Mouse (Mus musculus) T-helper 2 cell (primary cell): ENCODE measurements around the gene Glb1l.

Experiments
- in situ Hi-C: fragments of 300-600 bp; cut with MboI, MseI; formaldehyde crosslinking; loops from one replicate; pipeline ENCODE4 v1.15.1; 2025; ENCODE audit warnings: high pct_unique_total_duplicates

Gene Glb1l

GRCm38 (mm10) chr1:75231664-75232152 is 21.1 kb upstream of the Glb1l start, which contains the start of gene A630095N17Rik:
Gene A630095N17Rik, minus strand, starts transcription at chr1:75232102.
- in situ Hi-C loops: no loop called here

DNA sequence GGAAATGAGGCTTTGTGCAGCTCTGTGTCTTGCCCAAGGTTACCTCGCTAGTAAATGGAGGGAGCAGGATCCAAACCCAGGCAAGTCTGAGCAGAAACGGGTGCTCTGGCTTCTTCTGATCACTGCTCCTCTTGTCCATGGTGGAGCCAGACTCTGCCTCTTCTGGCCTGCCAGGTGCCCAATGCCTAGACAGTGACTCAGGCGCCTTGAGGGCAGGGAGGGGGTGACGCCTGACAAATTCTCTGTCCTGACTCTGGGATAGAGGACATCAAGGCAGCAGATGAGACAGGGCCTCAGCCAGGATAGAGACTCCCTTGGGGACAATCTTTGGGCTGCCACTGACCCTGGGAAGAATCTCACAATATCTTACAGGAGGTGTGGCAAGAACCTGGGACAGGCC is 20.6 kb upstream of the Glb1l start:
- in situ Hi-C loops: no loop called here

DNA sequence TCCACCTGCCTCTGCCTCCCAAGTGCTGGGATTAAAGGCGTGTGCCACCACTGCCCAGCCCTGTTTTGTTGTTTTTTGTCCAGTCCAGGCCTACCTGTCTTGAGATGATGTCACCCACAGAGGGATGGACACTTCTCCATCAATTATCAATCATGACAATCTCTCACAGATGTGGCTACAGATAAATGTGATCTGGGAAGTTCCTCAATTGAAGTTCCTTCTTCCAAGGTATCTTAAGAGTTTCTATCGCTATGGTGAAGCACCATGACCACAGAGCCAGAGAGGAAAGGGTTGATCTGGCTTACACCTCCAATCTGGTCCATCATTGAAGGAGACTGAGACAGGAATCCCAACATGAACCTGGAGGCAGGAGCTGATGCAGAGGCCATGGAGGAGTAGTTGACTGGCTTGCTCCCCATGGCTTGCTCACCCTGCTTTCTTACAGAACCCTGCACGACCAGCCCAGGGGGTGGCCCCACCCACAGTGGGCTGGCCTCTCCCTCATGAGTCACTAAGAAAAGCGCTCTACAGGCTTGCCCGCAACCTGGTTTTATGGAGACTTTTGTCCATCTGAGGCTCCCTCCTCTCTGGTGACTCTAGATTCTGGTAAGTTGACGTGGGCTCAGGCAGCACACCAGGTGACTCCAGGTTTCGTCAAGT is 19.9 kb upstream of the Glb1l start:
- in situ Hi-C loops: no loop called here

DNA sequence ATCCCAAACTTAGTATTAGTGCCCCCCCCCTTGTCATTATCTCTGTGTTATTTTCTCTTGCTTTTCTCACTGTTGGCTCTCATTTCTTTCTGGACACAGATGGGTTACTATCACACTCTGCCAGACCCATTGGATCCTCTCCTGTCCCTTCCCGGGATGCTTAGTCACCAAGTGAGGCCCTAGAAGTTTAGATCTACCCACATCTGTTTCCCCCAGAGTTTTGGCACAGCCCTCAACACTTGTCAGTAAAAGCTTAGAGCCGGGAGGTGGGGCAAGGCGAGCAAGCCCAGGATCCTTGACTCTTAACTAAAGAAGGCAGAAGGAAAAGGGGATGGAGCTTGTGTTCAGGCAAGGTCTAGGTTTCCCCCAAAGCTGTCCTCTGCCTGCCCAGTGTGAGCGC is 18.5 kb upstream of the Glb1l start:
- in situ Hi-C loops: no loop called here

DNA sequence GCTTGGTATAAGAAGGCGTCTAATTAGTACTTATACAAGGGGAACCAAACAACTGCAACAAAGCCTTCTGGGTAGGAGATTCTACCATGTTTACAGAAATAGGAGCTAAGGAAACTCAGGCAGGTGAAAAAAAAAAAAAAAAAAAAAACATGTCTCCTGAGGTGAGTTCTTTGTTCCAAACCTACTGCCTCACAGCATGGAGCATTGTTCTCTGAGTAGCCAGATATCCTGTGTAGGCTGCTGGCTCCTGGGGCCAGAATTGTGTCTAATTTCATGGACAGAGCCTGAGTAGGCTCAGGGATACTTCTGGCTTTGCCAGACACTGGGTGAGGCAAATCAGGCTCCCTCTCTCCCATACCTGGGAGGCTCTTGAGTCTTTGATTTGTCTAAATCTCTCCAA is 17.0 kb upstream of the Glb1l start:
- in situ Hi-C loops: no loop called here

- in situ Hi-C loops: no loop called here
Measured at GRCm38 (mm10) chr1:75226138-75226537, 15.5 kb upstream of the Glb1l start.

GRCm38 (mm10) chr1:75225473-75225872 is 14.9 kb upstream of the Glb1l start:
- in situ Hi-C loops: no loop called here

- in situ Hi-C loops: loop anchor here (25.0 kb wide), 1 partner anchor 986 kb away; the partner anchor contains the start of gene Arpc2
Measured at GRCm38 (mm10) chr1:75223532-75223931, 12.9 kb upstream of the Glb1l start.

GRCm38 (mm10) chr1:75222926-75223325 is 12.3 kb upstream of the Glb1l start:
- in situ Hi-C loops: loop anchor here (25.0 kb wide), 1 partner anchor 986 kb away; the partner anchor contains the start of gene Arpc2

GRCm38 (mm10) chr1:75221538-75221937 is 10.9 kb upstream of the Glb1l start:
- in situ Hi-C loops: loop anchor here (25.0 kb wide), 1 partner anchor 984 kb away; the partner anchor contains the start of gene Arpc2

- in situ Hi-C loops: loop anchor here (25.0 kb wide), 1 partner anchor 982 kb away; the partner anchor contains the start of gene Arpc2
Measured at GRCm38 (mm10) chr1:75219531-75219930, 8.9 kb upstream of the Glb1l start, which contains the start of gene Tuba4a. Gene Tuba4a, minus strand, starts transcription at chr1:75219865.

DNA sequence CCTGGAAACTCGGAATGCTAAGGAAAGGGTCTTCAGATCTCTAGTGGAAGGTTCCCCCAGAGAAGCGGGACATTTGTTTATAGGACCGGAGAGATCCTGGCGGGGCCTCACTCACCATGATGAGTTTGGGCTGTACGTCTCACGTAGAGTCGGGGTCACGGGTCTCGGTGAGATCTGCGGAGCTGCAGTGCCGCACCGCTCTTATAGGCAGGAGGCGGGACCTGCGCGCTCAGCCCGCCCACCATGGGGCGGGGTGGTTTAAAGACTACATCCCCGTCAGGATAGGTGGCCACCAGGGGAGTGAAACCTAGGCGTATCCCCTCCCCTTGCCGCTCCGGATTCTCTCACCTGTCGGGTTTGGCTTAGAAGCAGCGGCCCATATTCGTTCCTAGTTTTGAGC is 8.5 kb upstream of the Glb1l start:
- in situ Hi-C loops: loop anchor here (25.0 kb wide), 1 partner anchor 982 kb away; the partner anchor contains the start of gene Arpc2

- in situ Hi-C loops: loop anchor here (25.0 kb wide), 1 partner anchor 981 kb away; the partner anchor contains the start of gene Arpc2
Measured at GRCm38 (mm10) chr1:75218227-75219001, 7.8 kb upstream of the Glb1l start.

- in situ Hi-C loops: loop anchor here (25.0 kb wide), 1 partner anchor 981 kb away; the partner anchor contains the start of gene Arpc2
Measured at GRCm38 (mm10) chr1:75217893-75218226, 7.2 kb upstream of the Glb1l start.

DNA sequence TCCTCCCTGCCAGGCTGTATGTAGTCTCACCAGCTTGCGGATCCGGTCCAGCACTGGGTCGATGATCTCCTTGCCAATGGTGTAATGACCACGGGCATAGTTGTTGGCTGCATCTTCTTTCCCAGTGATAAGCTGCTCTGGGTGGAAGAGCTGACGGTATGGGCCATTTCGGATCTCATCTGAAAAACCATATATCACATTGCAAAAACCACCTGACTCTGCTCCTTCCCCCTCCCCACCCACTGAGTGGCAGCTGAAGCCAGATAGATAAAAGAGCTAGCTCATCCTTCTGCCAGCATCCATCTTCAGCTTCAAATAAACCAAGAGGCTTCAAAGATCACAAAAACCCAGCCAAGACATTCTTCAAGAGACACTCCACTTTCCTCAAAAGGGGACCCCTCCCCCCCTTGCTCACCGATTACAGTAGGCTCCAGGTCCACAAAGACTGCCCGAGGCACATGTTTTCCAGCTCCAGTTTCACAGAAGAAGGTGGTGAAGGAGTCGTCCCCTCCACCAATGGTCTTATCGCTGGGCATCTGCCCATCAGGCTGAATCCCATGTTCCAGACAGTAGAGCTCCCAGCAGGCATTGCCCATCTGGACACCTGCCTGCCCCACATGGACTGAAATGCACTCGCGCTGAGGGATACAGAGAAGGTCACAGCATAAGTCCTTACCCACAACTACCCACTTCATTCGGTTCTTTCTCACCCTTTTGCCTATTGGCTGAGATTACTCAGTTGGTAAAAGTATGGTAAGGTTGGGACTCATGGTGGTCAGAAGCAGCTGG is 6.4 kb upstream of the Glb1l start:
- in situ Hi-C loops: loop anchor here (25.0 kb wide), 1 partner anchor 980 kb away; the partner anchor contains the start of gene Arpc2

DNA sequence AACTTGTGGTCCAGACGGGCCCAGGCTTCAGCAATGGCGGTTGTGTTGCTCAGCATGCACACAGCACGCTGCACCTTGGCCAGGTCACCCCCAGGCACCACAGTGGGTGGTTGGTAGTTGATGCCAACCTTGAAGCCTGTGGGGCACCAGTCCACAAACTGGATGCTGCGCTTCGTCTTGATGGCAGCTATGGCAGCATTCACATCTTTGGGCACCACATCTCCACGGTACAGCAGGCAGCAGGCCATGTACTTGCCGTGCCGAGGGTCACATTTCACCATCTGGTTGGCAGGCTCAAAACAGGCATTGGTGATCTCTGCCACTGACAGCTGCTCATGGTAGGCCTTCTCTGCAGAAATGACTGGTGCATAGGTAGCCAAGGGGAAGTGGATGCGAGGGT is 5.2 kb upstream of the Glb1l start:
- in situ Hi-C loops: loop anchor here (25.0 kb wide), 1 partner anchor 978 kb away; the partner anchor contains the start of gene Arpc2

- in situ Hi-C loops: loop anchor here (25.0 kb wide), 1 partner anchor 978 kb away; the partner anchor contains the start of gene Arpc2
Measured at GRCm38 (mm10) chr1:75214886-75215285, 4.3 kb upstream of the Glb1l start.

DNA sequence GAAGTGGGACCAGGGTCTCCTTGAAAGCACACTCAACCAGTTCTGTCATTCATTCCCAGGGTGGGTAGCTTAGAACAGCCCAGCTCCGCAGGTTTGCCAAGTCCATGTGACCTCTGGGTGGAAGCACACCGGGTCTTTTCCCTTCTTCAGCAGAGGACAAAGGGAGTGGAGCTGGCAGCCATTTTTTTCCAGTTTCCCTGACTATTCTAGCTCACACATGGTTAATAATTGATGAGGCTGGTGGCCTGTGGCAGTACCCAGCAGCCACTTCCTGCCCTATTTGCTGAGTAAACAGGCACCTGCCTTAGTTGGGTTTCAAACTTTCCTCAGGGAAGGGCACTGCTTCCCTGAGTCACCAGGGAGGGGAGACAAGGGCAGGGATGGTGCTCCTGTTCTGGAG is 3.8 kb upstream of the Glb1l start:
- in situ Hi-C loops: loop anchor here (25.0 kb wide), 1 partner anchor 977 kb away; the partner anchor contains the start of gene Arpc2

- in situ Hi-C loops: loop anchor here (25.0 kb wide), 1 partner anchor 976 kb away; the partner anchor contains the start of gene Arpc2
Measured at GRCm38 (mm10) chr1:75213096-75213495, 2.5 kb upstream of the Glb1l start.

DNA sequence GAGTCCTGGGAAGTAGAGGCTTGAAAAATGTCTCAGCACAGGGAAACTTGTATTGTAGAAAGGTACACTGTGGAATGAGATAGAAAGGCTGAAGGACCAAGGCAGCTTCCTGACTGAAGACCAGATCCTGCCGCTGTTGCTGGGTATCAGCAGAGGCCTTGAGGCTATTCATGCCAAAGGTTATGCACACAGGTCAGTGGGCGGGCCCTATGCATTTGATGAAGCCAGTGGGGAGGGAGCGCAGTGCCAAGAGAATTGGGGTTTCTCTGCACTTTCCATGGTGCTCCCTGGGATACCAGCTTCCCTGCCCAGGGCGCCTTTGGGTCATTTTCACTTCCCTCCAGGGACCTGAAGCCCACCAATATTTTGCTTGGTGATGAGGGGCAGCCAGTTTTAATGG is 1.9 kb upstream of the Glb1l start:
- in situ Hi-C loops: loop anchor here (25.0 kb wide), 1 partner anchor 975 kb away; the partner anchor contains the start of gene Arpc2

- in situ Hi-C loops: loop anchor here (25.0 kb wide), 1 partner anchor 974 kb away; the partner anchor contains the start of gene Arpc2
Measured at GRCm38 (mm10) chr1:75211141-75211708, 612 bp upstream of the Glb1l start.
